Mouse (Mus musculus) adrenal gland, adult 2 months (tissue): ENCODE measurements around the gene Nptn. TPM values are rescaled to one million over a fixed set of nuclear protein-coding genes. Genes with fewer than 3 reads are reported as not detected.

Source experiments
- DNase-seq: peaks from one replicate; pipeline ENCODE4 v3.0.0; 2021
- long read RNA-seq: library from polyadenylated mRNA; stranded (forward); transcript quantifications from one replicate; pipeline ENCODE4 v2.0.0, GENCODE M21; 2021
- polyA plus RNA-seq: library from polyadenylated mRNA; depleted of rRNA; stranded (reverse); fragments of >200 nt; gene quantifications from 2 replicates; pipeline ENCODE4 v1.2.3, GENCODE M21; 2012; rRNA removed
- total RNA-seq, 2 experiments: library from RNA; stranded (reverse); gene quantifications; 2 replicates each; pipeline ENCODE4 v1.2.3; 2021

Nptn gene
- total RNA-seq = 100 to 1,000 TPM; 200 to 247 TPM
- polyA plus RNA-seq = 204 and 227 TPM in 2 replicates
- long read RNA-seq, transcript Nptn-201 (8 exons, 2,024 nt) = major isoform, 70 of 85 reads
- long read RNA-seq, partial matches to known transcripts = 4 of 85 reads
- long read RNA-seq, other reads (novel, unspliced or antisense) = 9 of 85 reads

- DNase-seq = peak; percentile 98
Measured at GRCm38 (mm10) chr9:58581958-58582540, at the start of gene Nptn. TSS of gene Nptn (plus strand) at chr9:58582240.

DNA sequence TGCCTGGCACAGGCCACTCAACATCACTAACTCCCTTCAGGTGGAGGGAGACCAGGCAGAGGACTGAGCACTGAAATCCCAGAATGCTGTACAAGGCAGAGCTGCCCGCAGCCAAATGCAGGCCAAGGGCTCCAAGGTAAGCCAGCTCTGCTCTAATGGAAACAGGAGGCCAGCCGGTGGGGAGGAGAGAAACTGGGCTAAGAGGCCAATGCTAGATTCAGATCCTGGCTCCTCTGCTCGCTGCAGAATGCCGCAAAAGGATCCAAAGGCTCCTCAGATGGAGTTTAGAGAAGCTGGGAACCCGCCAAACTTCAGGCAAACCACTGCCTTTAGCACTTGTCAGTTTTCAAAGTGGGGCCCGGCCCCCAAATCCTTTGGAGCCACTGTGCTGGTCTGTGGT is 48.7 kb upstream of the Nptn start:
- no peak for DNase-seq

GRCm38 (mm10) chr9:58534766-58535165 is 47.3 kb upstream of the Nptn start:
- peak; percentile 49 for DNase-seq

DNA sequence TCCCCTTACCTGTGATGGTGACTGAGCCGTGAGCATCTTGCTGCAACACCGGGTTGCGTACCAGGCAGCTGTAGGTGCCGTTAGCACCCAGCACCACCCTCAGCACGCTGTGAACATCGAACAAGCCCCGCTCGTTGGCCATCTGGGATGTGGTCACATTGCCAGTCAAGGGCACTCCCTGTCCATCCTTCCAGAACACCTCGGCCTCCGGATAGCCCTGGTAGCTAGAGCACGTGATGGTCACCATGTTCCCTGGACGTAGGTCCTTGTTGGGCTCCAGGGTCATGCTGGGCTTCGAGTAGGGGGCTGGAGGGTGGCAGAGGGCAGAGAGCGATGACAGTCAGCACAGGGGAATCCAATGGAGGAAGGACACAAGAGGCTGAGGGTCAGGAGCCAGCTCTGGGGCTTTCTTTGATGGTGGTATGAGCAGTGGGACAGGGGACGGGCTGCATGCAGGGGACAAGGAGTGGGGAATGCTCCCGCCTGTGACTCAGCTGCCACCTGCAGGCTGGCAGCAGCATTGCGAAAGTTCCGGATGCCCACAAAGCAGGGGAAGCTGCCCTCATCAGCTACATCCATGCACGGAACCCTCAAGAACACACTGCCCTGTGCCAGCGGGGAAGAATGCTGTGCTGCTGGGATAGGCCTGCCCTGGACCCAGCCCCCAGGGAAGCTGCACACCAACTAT is 46.4 kb upstream of the Nptn start:
- no peak for DNase-seq

- DNase-seq = no peak
Measured at GRCm38 (mm10) chr9:58537774-58538173, 44.3 kb upstream of the Nptn start.

- DNase-seq = peak; percentile 44
Measured at GRCm38 (mm10) chr9:58539886-58540285, 42.2 kb upstream of the Nptn start.

DNA sequence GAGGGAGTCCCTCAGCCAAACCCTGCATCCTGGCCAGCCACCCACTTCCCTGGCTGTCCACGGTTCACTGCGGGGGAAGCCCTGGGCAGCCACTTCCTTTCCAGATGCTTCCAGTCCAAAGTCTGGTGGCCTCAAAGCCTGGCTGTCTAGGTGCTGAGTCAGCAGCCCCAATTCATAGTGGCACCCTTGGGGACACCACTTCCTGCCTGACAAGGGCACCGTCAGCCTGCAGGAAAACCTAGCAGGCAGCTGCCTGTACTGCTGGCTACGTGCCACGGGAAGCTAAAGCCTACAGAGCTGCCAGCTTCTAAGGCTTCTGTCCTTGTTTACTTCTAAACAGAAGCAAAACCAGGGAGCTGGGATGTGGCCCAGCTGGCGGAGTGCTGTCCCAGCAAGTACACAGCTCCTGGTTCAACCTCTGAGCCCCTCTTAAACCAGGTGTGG is 40.1 kb upstream of the Nptn start:
- peak; percentile 89 for DNase-seq

- no peak for DNase-seq
Measured at GRCm38 (mm10) chr9:58544879-58545324, 37.1 kb upstream of the Nptn start.

GRCm38 (mm10) chr9:58545428-58545827 is 36.6 kb upstream of the Nptn start:
- DNase-seq = no peak

DNA sequence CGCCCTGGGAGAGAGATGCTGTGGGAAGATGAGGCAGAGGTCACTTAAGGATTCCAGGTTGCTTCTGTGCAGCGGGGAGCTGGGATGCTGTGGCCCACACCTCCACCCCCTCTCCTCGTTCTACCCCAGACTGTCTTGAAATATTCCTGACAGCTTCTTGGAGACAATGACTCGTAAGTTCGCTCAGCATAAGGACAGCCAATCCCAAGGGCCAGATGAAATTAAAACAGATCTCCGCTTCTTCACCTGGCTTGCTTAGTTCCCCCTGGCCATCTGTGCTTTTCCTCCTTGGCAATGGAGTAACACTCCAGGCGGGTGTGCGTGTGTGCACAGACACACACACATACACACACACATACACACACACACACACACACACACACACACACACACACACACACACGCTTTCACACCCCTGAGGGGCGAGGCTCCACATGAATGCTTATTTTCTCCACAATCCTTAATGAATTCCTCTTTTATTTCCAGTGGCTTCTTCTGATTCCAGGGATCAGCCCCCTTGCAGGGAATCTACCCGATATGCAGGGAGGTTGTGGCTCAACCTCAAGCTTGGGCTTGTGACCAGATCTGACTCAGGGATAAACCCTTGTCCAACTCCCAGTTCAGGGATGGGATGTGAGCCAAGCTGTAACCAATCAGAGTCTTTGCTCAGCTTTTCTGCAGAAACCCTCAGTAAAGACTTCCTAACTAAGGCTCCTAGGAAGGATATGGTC is 35.2 kb upstream of the Nptn start:
- peak; percentile 71 for DNase-seq

DNA sequence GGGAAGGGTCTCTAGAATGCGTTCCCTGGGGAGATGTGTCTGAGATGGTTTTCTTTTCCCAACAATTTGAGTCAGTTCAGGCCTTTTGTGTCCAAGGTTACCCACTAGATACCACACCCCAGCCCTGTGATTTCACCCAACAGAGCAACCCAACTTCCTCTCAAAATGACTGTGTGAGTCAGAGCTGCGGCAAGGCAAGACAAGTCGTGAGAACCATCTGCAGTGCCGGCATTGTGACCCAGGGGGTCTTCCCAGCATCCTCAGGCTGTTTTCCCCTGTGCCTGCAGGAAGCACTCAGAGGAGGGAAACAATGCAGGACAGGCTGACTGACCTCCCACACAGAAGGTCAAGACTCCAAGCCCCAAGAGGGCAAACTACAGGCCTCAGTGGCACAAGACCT is 33.1 kb upstream of the Nptn start:
- peak; percentile 66 for DNase-seq

DNA sequence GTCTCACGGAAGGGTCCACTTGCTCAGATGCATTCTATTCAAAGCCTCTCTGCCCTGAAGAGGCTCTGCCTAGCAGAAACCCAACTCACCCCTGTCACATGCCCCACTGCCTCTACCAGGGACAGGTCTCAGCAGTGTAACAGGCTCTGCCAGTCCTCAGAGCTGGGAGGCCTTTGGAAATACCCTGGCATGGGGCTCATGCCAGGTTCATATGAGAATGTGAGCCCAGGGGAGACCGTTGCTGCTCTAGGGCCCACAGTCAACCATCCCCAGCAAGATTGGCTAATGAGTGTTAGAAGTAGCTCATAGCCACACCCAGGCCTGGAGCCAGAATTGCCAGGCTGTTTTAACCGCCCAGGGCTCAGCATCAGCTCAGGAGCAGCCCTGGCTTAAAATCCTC is 32.3 kb upstream of the Nptn start:
- no peak for DNase-seq

DNA sequence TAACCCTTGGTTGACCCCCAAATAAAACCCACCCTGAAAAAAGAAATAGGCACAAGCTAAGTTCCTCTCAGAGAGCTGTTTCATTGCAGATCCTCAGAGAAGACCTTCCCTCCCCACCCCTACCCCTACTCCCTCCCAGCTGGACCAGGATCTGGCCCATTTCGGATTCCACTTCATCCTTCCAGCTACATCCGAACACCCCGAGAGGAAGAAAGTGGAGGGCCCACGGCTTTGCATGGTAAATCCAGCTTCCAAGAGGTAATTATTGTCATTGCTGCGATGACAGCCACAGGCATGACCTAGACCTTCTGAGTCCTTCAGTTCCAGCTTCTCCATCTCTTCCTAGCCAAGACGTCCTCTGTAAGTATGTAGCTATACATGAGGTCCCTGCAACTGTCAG is 31.1 kb upstream of the Nptn start:
- DNase-seq = no peak

- DNase-seq = no peak
Measured at GRCm38 (mm10) chr9:58552083-58552482, 30.0 kb upstream of the Nptn start.

GRCm38 (mm10) chr9:58554056-58554907 is 27.8 kb upstream of the Nptn start:
- no peak for DNase-seq

GRCm38 (mm10) chr9:58554908-58555684 is 26.9 kb upstream of the Nptn start, which contains the start of gene Cd276:
TSS of gene Cd276 (minus strand) at chr9:58555437.
- DNase-seq = peak; percentile 76

GRCm38 (mm10) chr9:58555685-58556414 is 26.2 kb upstream of the Nptn start:
- DNase-seq = no peak

DNA sequence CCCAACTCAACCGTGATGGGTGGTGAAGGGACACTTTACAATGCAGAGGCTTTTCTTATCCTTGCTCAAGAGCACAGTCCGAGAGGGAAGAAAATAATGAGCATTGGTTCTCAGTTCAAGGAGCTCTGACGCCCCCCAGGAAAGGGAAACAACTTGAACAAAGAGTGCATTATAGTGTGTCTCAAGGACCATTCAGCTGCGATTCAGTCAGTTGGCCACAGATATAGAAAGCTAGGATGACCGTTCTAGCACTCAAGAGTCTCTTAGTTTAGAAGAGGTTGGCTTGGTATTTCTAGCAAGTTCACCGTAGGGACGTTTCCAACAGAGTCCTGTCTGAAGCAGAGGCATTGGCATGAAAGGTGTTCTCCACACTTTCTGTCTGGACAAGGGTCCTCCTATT is 25.4 kb upstream of the Nptn start:
- DNase-seq = no peak

DNA sequence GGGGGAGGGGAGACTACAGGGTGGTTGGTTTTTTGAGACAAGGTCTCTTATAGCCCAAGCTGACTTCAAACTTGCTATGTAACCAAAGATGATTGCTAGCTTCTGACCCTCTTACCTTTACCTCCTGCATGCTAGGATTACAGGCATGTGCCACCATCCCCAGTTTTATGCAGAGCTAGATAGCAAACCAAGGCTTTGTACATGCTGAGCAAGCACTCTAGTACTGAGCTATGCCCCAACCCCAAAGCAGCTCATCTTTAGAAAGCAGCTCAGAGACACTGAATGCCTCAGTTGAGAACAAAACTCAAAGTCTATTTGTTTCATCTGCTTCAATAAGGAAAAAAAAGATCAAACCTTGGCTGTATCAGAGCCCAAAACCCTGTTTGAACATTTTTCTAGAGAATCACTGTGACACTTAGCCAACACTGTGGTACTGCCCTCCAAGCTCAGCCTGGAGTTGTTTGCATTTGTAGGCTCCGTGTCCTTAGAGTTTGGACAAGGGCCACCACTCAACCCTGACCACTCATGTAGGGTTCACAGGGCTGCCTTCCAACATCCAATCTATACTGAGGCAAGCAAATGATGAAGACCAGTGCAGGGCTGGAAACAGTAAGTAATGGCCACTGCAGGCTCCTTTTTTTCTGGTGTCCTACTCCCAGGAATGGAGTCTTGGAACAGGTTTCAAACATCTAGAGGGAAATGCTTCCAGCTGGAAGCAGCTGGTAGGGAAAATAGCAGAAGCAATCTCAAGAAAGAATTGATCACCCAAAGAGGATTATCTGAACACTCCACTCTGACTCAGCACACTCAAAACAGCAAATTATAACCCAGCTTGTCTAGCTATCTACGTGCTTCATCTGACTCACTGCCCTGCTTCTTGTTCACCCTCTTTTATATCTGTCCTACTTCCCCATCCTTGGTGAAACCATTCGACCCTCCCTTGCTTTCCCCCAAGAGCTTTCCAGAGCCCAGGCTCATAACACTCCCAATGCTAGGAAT is 24.3 kb upstream of the Nptn start:
- no peak for DNase-seq
